ENCODE assay signal across 8 mouse cellular contexts in genomic region chr11:79094727-79095126, GRCm38 (mm10). TPM values are rescaled to one million over a fixed set of nuclear protein-coding genes. Genes with fewer than 3 reads are reported as not detected.
A peak's percentile ranks its signal among the peaks of the same experiment; 100 is the strongest.
DNase-seq lines count a peak whose midpoint lies in the region; ATAC-seq and TF ChIP-seq lines count a peak whose summit lies in the region.

No protein-coding gene starts in this region.

- no peak overlapping the region for H3K4me3 ChIP-seq in embryonic facial prominence, embryonic 10.5 days
- H3K4me3 ChIP-seq in heart, embryonic 14.5 days (ENCODE audit: control insufficient read depth in 1 of 2, insufficient read depth in 1 of 2, low read depth in 1 of 2, low read length in 2 of 2): no peak overlapping the region
- no peak overlapping the region for H3K4me3 ChIP-seq in kidney, postnatal 0 days (replicated peaks; ENCODE audit: low read depth, low read length)
- H3K4me3 ChIP-seq in midbrain, embryonic 13.5 days (replicated peaks): no peak overlapping the region

- peak overlapping the region; percentile 24; the same call in 1 of the 2 replicates for H3K4me2 ChIP-seq in heart, embryonic 14.5 days (ENCODE audit: low read length)
- no peak overlapping the region for H3K4me2 ChIP-seq in kidney, postnatal 0 days (ENCODE audit: low read length)
- H3K4me2 ChIP-seq in midbrain, embryonic 13.5 days (replicated peaks): no peak overlapping the region

- peak overlapping the region; percentile 81 for H3K27ac ChIP-seq in embryonic facial prominence, embryonic 10.5 days (replicated peaks)
- peak overlapping the region; percentile 85 to 94 for H3K27ac ChIP-seq in heart, embryonic 14.5 days (replicated peaks in 1 of 2; ENCODE audit: control insufficient read depth in 1 of 2, insufficient read depth in 1 of 2, low read depth in 2 of 2, low read length in 2 of 2)
- H3K27ac ChIP-seq in kidney, postnatal 0 days: peak overlapping the region; percentile 85
- peak overlapping the region; percentile 71; the same call in 1 of the 2 replicates for H3K27ac ChIP-seq in midbrain, embryonic 13.5 days

- peaks cover 76% of the 10 kb centered on the region for H3K4me1 ChIP-seq in embryonic facial prominence, embryonic 10.5 days
- H3K4me1 ChIP-seq in heart, embryonic 14.5 days (ENCODE audit: control insufficient read depth in 2 of 2, insufficient read depth in 2 of 2, low read length in 2 of 2): peaks cover 49 to 65% of the 10 kb centered on the region in 2 experiments
- H3K4me1 ChIP-seq in kidney, postnatal 0 days (replicated peaks; ENCODE audit: insufficient read depth, low read length): peaks cover 31% of the 10 kb centered on the region
- peaks cover 46% of the 10 kb centered on the region for H3K4me1 ChIP-seq in midbrain, embryonic 13.5 days (replicated peaks)

- ATAC-seq in heart, embryonic 14.5 days (ENCODE audit: insufficient number of reproducible peaks, insufficient read depth, low FRiP score, low read depth): 0 out of 2 replicates have a peak, but pooled peaks have one; percentile 15
- no peak for ATAC-seq in kidney, postnatal 0 days (replicated peaks; ENCODE audit: low FRiP score, low read depth)
- no peak for ATAC-seq in midbrain, embryonic 13.5 days
- ATAC-seq in megakaryocyte progenitor cell, adult 5-6 weeks (replicated peaks; ENCODE audit: poor library complexity): no peak

- no peak for TF ChIP-seq CTCF in kidney, postnatal 0 days (IDR thresholded peaks at IDR 0.05; ENCODE audit: low read depth)

- no peaks in the 10 kb centered on the region for H3K9me3 ChIP-seq in embryonic facial prominence, embryonic 10.5 days
- H3K9me3 ChIP-seq in heart, embryonic 14.5 days (ENCODE audit: control insufficient read depth, low read length): no peaks in the 10 kb centered on the region
- H3K9me3 ChIP-seq in kidney, postnatal 0 days (replicated peaks; ENCODE audit: low read length): no peaks in the 10 kb centered on the region
- H3K9me3 ChIP-seq in midbrain, embryonic 13.5 days: no peaks in the 10 kb centered on the region

- 59% methylated on average over 5 of the region's 5 CpGs for WGBS in embryonic facial prominence, embryonic 10.5 days
- WGBS in heart, embryonic 14.5 days: 11% methylated on average over 5 of the region's 5 CpGs
- 56% methylated on average over 5 of the region's 5 CpGs for WGBS in kidney, postnatal 0 days
- WGBS in midbrain, embryonic 13.5 days: 65% methylated on average over 5 of the region's 5 CpGs

- DNase-seq in Muller cell, postnatal 12 days (ENCODE audit: inconsistent ontology term): peak; percentile 66
- no peak for DNase-seq in embryonic facial prominence, embryonic 10.5 days (ENCODE audit: low spot score)
- DNase-seq in kidney, postnatal 0 days (ENCODE audit: low spot score): peak; percentile 84
- no peak for DNase-seq in cerebellum, postnatal 10 days
- no peak for DNase-seq in adrenal gland, adult 2 months

- H3K27me3 ChIP-seq in embryonic facial prominence, embryonic 10.5 days (replicated peaks; ENCODE audit: low read depth, poor library complexity, severe bottlenecking): no peaks in the 10 kb centered on the region
- H3K27me3 ChIP-seq in heart, embryonic 14.5 days (ENCODE audit: control insufficient read depth, insufficient read depth, low read length): no peaks in the 10 kb centered on the region
- no peaks in the 10 kb centered on the region for H3K27me3 ChIP-seq in kidney, postnatal 0 days (ENCODE audit: insufficient read depth, low read length)
- no peaks in the 10 kb centered on the region for H3K27me3 ChIP-seq in midbrain, embryonic 13.5 days

- no peaks in the 10 kb centered on the region for H3K36me3 ChIP-seq in embryonic facial prominence, embryonic 10.5 days (replicated peaks)
- H3K36me3 ChIP-seq in heart, embryonic 14.5 days (ENCODE audit: control insufficient read depth, insufficient read depth, low read length): no peaks in the 10 kb centered on the region
- H3K36me3 ChIP-seq in kidney, postnatal 0 days (ENCODE audit: insufficient read depth, low read length): no peaks in the 10 kb centered on the region
- no peaks in the 10 kb centered on the region for H3K36me3 ChIP-seq in midbrain, embryonic 13.5 days

- peak overlapping the region; percentile 49; the same call in 1 of the 2 replicates for H3K9ac ChIP-seq in heart, embryonic 14.5 days (ENCODE audit: low read length)
- H3K9ac ChIP-seq in kidney, postnatal 0 days (ENCODE audit: low read depth, low read length): no peak overlapping the region
- H3K9ac ChIP-seq in midbrain, embryonic 13.5 days (replicated peaks): no peak overlapping the region

RNA-seq across cellular contexts. Expression of gene Ksr1, which starts 51.5 kb away (rescaled TPM):
- 1.0 and 1.5 TPM in 2 replicates for polyA plus RNA-seq in embryonic facial prominence, embryonic 10.5 days (2016; fragmentation: Nextera tagmentation; extraction: Ambion mirVana)
- polyA plus RNA-seq in heart, embryonic 14.5 days (2014; fragmentation: Nextera tagmentation; extraction: Ambion mirVana): 4.3 and 5.8 TPM in 2 replicates
- 1.7 and 1.8 TPM in 2 replicates for polyA plus RNA-seq in kidney, postnatal 0 days (2015; fragmentation: Nextera tagmentation; extraction: Ambion mirVana)
- polyA plus RNA-seq in midbrain, embryonic 13.5 days (2015; fragmentation: Nextera tagmentation; extraction: Ambion mirVana): 2.3 and 3.7 TPM in 2 replicates
- 7.1 and 8.7 TPM in 2 replicates for total RNA-seq in megakaryocyte progenitor cell, adult 5-6 weeks (2015)
- total RNA-seq in megakaryocyte progenitor cell, adult 5-6 weeks (2017): 6.0 and 7.2 TPM in 2 replicates
- 10 to 100 TPM in 1 of 2 experiments, 1 to 10 TPM in 1; 9.1 to 14.6 TPM for total RNA-seq in adrenal gland, adult 2 months (2021)
- 17.5 and 27.6 TPM in 2 replicates for polyA plus RNA-seq in adrenal gland, adult 2 months (2012; rRNA removed)

Comparison
In these comparisons a context has a peak if more than half of its experiments do, and no peak if none do; other contexts are left out.
1. DNase-seq: peak in Muller cell, postnatal 12 days (single experiment) and kidney, postnatal 0 days (single experiment); none in embryonic facial prominence, embryonic 10.5 days (single experiment), cerebellum, postnatal 10 days (0 of 2) and adrenal gland, adult 2 months (single experiment).
2. Peak in every context shown above with its lines, with median percentiles within 50 percentile points of each other: H3K27ac ChIP-seq.